Mouse (Mus musculus): Measurements from ENCODE around the gene Klc3.

GRCm38 (mm10) chr7:19441448-19442091 lies 37.7 kb upstream of the Klc3 start:
- TF ChIP-seq CTCF (IDR thresholded peaks at IDR 0.05; ENCODE audit: borderline replicate concordance, extremely low read depth, insufficient read depth, insufficient read length) (no peak), POLR2A (IDR thresholded peaks at IDR 0.05; ENCODE audit: borderline replicate concordance, extremely low read depth, insufficient read depth, insufficient read length, poor library complexity, severe bottlenecking) (no peak)
